Mouse (Mus musculus) bone marrow, adult 2 months (tissue): Measurements from ENCODE around the gene Luc7l3.

Source experiments
- CTCF ChIP-seq: fragments of 200-500 bp; IDR thresholded peaks from 2 replicates; pipeline ENCODE4 v1.5.1; 2011; ENCODE audit warnings: low read length, control low read depth; ENCODE audit not compliant: control insufficient read depth, insufficient read depth
- POLR2A ChIP-seq: fragments of 200-500 bp; IDR thresholded peaks from 2 replicates; pipeline ENCODE4 v1.6.1; 2011; ENCODE audit warnings: low read depth, mild to moderate bottlenecking, control low read depth, low read length, borderline replicate concordance; ENCODE audit not compliant: control insufficient read depth

DNA sequence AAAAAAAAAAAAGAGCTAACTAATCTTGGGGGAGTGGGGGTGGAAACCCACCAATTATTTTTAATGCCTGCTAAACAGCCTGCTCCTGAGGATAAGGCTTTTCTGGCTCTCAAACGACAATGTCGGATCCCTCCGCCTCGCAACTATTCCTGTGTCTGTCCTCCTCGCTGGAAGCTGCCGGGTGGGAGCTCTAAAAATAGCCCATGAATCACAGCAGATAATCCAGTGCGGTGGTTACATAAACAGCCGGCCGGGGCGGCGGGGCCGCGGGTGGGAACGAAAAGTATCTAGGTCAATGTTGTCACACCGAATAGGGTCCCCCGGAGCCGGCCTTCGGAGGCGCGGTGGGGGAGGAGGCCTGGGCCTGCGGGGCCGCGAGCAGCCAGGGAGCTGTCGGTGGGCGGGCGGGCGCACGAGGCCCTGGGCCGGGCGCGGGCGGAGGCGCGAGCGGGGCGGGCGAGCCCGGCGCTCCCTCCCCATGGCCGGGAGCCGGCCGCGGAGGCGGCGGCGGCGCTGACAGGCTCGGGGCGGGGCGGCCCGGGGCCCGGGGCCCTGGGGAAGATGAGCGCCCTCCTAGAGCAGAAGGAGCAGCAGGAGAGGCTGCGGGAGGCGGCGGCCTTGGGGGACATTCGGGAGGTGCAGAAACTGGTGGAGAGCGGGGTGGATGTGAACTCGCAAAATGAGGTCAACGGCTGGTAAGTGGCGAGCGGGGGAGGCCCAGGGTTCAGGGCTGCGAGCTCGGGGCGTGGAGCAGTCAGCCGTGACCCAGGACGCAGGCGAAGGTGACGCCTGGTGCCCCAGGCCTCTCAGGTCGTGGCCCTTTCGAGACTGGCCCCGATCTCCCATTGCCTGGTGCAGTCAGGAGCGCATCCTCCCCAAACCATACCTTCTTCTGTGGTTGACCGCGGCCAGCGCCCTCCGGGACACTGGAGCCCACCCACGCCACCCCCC is 6.2 kb upstream of the Luc7l3 start, which contains the start of gene Ankrd40:
- TF ChIP-seq CTCF (no peak), POLR2A (peak; percentile 38; the same call in 1 of the 2 replicates)
